Mouse (Mus musculus): Measurements from ENCODE around the gene Zfand6.

The Zfand6 gene

GRCm38 (mm10) chr7:84594087-84594916 is 95.5 kb downstream of the Zfand6 start:
- peak; percentile 63 for DNase-seq (ENCODE audit: low read depth)

GRCm38 (mm10) chr7:84591347-84591746 is 98.4 kb downstream of the Zfand6 start:
- no peak for DNase-seq (ENCODE audit: low read depth)

GRCm38 (mm10) chr7:84590622-84591021 is 99.1 kb downstream of the Zfand6 start:
- DNase-seq (ENCODE audit: low read depth), result no peak

- DNase-seq (ENCODE audit: low read depth), result no peak
These were observed 102.5 kb downstream of the Zfand6 start for GRCm38 (mm10) chr7:84587101-84587783.

- DNase-seq (ENCODE audit: low read depth), result no peak
These were observed 103.2 kb downstream of the Zfand6 start for GRCm38 (mm10) chr7:84586360-84587100.

- no peak for DNase-seq (ENCODE audit: low read depth)
These were observed 104.7 kb downstream of the Zfand6 start for GRCm38 (mm10) chr7:84585086-84585485.

GRCm38 (mm10) chr7:84579769-84580168 is 110.0 kb downstream of the Zfand6 start:
- no peak for DNase-seq (ENCODE audit: low read depth)

- DNase-seq (ENCODE audit: low read depth), result no peak
These were observed 110.9 kb downstream of the Zfand6 start for GRCm38 (mm10) chr7:84578841-84579240.

GRCm38 (mm10) chr7:84577034-84577433 is 112.7 kb downstream of the Zfand6 start:
- DNase-seq (ENCODE audit: low read depth), result no peak

GRCm38 (mm10) chr7:84566200-84566599 is 123.6 kb downstream of the Zfand6 start:
- DNase-seq (ENCODE audit: low read depth), result no peak

- no peak for DNase-seq (ENCODE audit: low read depth)
These were observed 125.5 kb downstream of the Zfand6 start for GRCm38 (mm10) chr7:84564236-84564635.
